Mouse (Mus musculus): Measurements from ENCODE around the gene Sema3b.

DNA sequence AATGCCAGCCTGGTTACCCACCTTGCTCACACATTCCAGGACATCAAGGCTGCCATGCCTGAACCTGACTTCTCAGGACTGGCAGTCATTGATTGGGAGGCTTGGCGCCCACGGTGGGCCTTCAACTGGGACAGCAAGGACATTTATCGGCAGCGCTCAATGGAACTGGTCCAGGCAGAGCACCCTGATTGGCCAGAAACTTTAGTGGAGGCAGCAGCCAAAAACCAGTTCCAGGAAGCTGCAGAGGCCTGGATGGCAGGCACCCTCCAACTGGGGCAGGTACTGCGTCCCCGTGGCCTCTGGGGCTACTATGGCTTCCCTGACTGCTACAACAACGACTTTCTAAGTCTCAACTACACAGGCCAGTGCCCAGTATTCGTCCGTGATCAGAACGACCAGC is 31.2 kb downstream of the Sema3b start:
- no peak for TF ChIP-seq FLI1 (IDR thresholded peaks at IDR 0.05; ENCODE audit: low read length)
- no peak for TF ChIP-seq GATA1 (IDR thresholded peaks at IDR 0.05; ENCODE audit: borderline replicate concordance, low read length)
